Mouse (Mus musculus): Measurements from ENCODE around the gene Tom1l1. TPM values are rescaled to one million over a fixed set of nuclear protein-coding genes. Genes with fewer than 3 reads are reported as not detected.

Tom1l1 gene
- total and polyA plus RNA-seq, 3 experiments: 0.25 to 4.2 TPM; not detected in 1

- no peak for DNase-seq (ENCODE audit: extremely low read depth)
- in situ Hi-C loops (cut with MboI; ENCODE audit: low pct_ligation_motif_present, low pct_unique_long_range_greater_than_20kb, low sequenced_read_pairs): no loop called here
- dilution Hi-C loops (cut with MboI; ENCODE audit: extremely low pct_ligation_motif_present, extremely low pct_unique_long_range_greater_than_20kb, low sequenced_read_pairs): no loop called here
- no peaks in the 10 kb centered on the region for H3K79me2 ChIP-seq (replicated peaks; ENCODE audit: control insufficient read depth, extremely low read depth, insufficient read depth, poor library complexity, severe bottlenecking)
- no peak overlapping the region for H3K4me3 ChIP-seq (replicated peaks in 1 of 3; ENCODE audit: low read depth in 2 of 3, low read length in 2 of 3, poor library complexity in 1 of 3)
- peaks cover 8% of the 10 kb centered on the region for H3K9me3 ChIP-seq (replicated peaks; ENCODE audit: low read length)
- H3K36me3 ChIP-seq (replicated peaks in 1 of 2; ENCODE audit: control insufficient read depth in 1 of 2, insufficient read depth in 1 of 2, low read length in 1 of 2): no peaks in the 10 kb centered on the region
- H3K4me1 ChIP-seq (ENCODE audit: control insufficient read depth in 1 of 2, insufficient read depth in 2 of 2): peaks cover 0 to 3% of the 10 kb centered on the region in 2 experiments; a peak in 1 of 4 replicates
- H3K9ac ChIP-seq (ENCODE audit: insufficient read depth, low read depth): no peak overlapping the region
- no peak overlapping the region for H3K27ac ChIP-seq (ENCODE audit: insufficient read depth, low read depth)
- H3K27me3 ChIP-seq (replicated peaks): peaks cover 15% of the 10 kb centered on the region
- H3K4me2 ChIP-seq (ENCODE audit: insufficient read depth, low read depth, poor library complexity, severe bottlenecking): no peak overlapping the region
- TF ChIP-seq GABPA (IDR thresholded peaks at IDR 0.05; ENCODE audit: insufficient replicate concordance, low read depth, low read length) (no peak), MYC (IDR thresholded peaks at IDR 0.05; ENCODE audit: low read depth, low read length) (no peak), USF2 (conservative IDR thresholded peaks at IDR 0.05; ENCODE audit: low read depth, low read length) (no peak), ZNF384 (IDR thresholded peaks at IDR 0.05; ENCODE audit: low read depth, low read length) (no peak), MAX (IDR thresholded peaks at IDR 0.05; ENCODE audit: low read length) (no peak), ETS1 (conservative IDR thresholded peaks at IDR 0.05; ENCODE audit: low read depth, low read length) (no peak), ELF1 (IDR thresholded peaks at IDR 0.05; ENCODE audit: low read depth, low read length) (no peak), ZKSCAN1 (IDR thresholded peaks at IDR 0.05; ENCODE audit: borderline replicate concordance, low read depth, low read length) (no peak), ZC3H11A (IDR thresholded peaks at IDR 0.05; ENCODE audit: low read depth, low read length) (no peak), BHLHE40 (IDR thresholded peaks at IDR 0.05; ENCODE audit: low read depth, low read length) (no peak), TBP (conservative IDR thresholded peaks at IDR 0.05; ENCODE audit: low read depth, low read length) (no peak), CTCF (conservative IDR thresholded peaks at IDR 0.05 in 1 of 2, IDR thresholded peaks at IDR 0.05 in 1 of 2; ENCODE audit: low read depth in 2 of 2, low read length in 2 of 2) (no peak), MAZ (IDR thresholded peaks at IDR 0.05; ENCODE audit: low read depth, low read length) (no peak), MAFK (IDR thresholded peaks at IDR 0.05; ENCODE audit: insufficient replicate concordance, low read length) (no peak), TCF12 (IDR thresholded peaks at IDR 0.05; ENCODE audit: low read depth, low read length) (no peak), JUND (conservative IDR thresholded peaks at IDR 0.05; ENCODE audit: low read depth, low read length) (no peak), CHD1 (IDR thresholded peaks at IDR 0.05; ENCODE audit: low read depth, low read length) (no peak), IRF4 (IDR thresholded peaks at IDR 0.05; ENCODE audit: low read depth, low read length) (no peak)
These were observed 3.4 kb downstream of the Tom1l1 start for GRCm38 (mm10) chr11:90684765-90685164.

GRCm38 (mm10) chr11:90681171-90681570, 7.0 kb downstream of the Tom1l1 start:
- no peak for DNase-seq (ENCODE audit: extremely low read depth)
- Histone ChIP-seq H3K27ac (ENCODE audit: insufficient read depth, low read depth) (no peak overlapping the region), H3K9me3 (replicated peaks; ENCODE audit: low read length) (no peaks in the 10 kb centered on the region), H3K4me3 (replicated peaks in 1 of 3; ENCODE audit: low read depth in 2 of 3, low read length in 2 of 3, poor library complexity in 1 of 3) (no peak overlapping the region), H3K4me2 (ENCODE audit: insufficient read depth, low read depth, poor library complexity, severe bottlenecking) (no peak overlapping the region), H3K9ac (ENCODE audit: insufficient read depth, low read depth) (no peak overlapping the region), H3K36me3 (replicated peaks in 1 of 2; ENCODE audit: control insufficient read depth in 1 of 2, insufficient read depth in 1 of 2, low read length in 1 of 2) (no peaks in the 10 kb centered on the region), H3K27me3 (replicated peaks) (peaks cover 15% of the 10 kb centered on the region), H3K79me2 (replicated peaks; ENCODE audit: control insufficient read depth, extremely low read depth, insufficient read depth, poor library complexity, severe bottlenecking) (no peaks in the 10 kb centered on the region), H3K4me1 (ENCODE audit: control insufficient read depth in 1 of 2, insufficient read depth in 2 of 2) (peaks cover 0 to 3% of the 10 kb centered on the region in 2 experiments; a peak in 2 of 4 replicates)
- dilution Hi-C loops (cut with MboI; ENCODE audit: extremely low pct_ligation_motif_present, extremely low pct_unique_long_range_greater_than_20kb, low sequenced_read_pairs): no loop called here
- TF ChIP-seq ETS1 (conservative IDR thresholded peaks at IDR 0.05; ENCODE audit: low read depth, low read length): no peak
- no peak for TF ChIP-seq RCOR1 (conservative IDR thresholded peaks at IDR 0.05; ENCODE audit: low read depth, low read length)
- no peak for TF ChIP-seq CHD1 (IDR thresholded peaks at IDR 0.05; ENCODE audit: low read depth, low read length)
- TF ChIP-seq CHD2 (IDR thresholded peaks at IDR 0.05; ENCODE audit: low read length): no peak
- no peak for TF ChIP-seq GABPA (IDR thresholded peaks at IDR 0.05; ENCODE audit: insufficient replicate concordance, low read depth, low read length)
- no peak for TF ChIP-seq MXI1 (IDR thresholded peaks at IDR 0.05; ENCODE audit: low read depth, low read length)
- TF ChIP-seq ZC3H11A (IDR thresholded peaks at IDR 0.05; ENCODE audit: low read depth, low read length): no peak
- in situ Hi-C loops (cut with MboI; ENCODE audit: low pct_ligation_motif_present, low pct_unique_long_range_greater_than_20kb, low sequenced_read_pairs): no loop called here

Measured in CH12.LX (cell line).